12 mouse cellular contexts compared by ENCODE assay signal in the genomic region with DNA sequence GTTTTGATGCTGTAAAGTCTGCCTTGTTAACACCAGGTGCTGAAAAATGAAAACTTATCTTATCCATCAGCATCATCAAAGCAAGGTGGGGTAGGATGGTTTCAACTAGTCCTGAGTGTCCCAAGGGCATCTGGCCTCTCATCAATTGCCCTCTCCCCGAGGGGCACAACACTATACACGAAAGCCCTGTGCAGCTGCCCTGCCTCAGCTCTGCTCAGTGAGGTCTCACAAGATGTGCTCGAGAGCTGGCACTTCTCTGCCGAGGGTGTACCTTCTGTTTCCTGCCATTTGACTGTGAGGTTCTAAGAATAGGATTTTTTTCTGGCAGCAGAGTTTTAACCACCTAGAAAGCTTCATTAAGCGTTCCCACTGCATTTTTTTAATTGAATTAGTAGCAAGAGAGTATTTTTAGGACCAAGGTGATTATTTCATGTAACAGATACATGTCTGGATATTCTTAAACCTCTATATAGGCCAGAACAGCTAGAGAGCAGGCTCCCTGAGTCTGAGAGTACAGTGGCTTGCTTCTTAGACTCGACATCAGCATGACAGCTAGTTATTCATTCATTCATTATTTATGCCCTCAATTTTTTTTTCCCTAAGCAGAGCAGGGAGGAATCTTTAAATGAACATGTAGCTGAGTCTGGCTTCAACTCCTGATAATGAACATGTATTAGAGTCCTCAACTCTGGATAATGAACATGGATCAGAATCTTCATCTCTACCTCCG.
DNase-seq lines count a peak whose midpoint lies in the region; ATAC-seq and TF ChIP-seq lines count a peak whose summit lies in the region.
"Had no signal": no experiment of that assay in that cellular context is flagged by ENCODE, and none has a peak within 500 bp of the region (broad histone marks: within the 10 kb centered on the region; RNA-seq: fewer than 3 reads in every experiment).

No protein-coding gene starts in this region.

- TF ChIP-seq CTCF in brain, embryonic 14.5 days (IDR thresholded peaks at IDR 0.05; ENCODE audit: borderline replicate concordance, extremely low read depth, insufficient read depth, insufficient read length), result no peak
- no peak for TF ChIP-seq CTCF in midbrain, postnatal 0 days (IDR thresholded peaks at IDR 0.05)

- no peak overlapping the region for H3K4me3 ChIP-seq in forebrain, embryonic 14.5 days (ENCODE audit: low read depth, low read length)
- H3K4me3 ChIP-seq in forebrain, embryonic 13.5 days, result no peak overlapping the region
- H3K4me3 ChIP-seq in hindbrain, embryonic 14.5 days (replicated peaks; ENCODE audit: low read length), result no peak overlapping the region
- H3K4me3 ChIP-seq in hindbrain, embryonic 11.5 days (ENCODE audit: low read depth, low read length), result no peak overlapping the region
- H3K4me3 ChIP-seq in midbrain, postnatal 0 days (ENCODE audit: low read depth, low read length), result no peak overlapping the region
- no peak overlapping the region for H3K4me3 ChIP-seq in limb, embryonic 10.5 days
- H3K4me3 ChIP-seq: embryonic facial prominence, embryonic 13.5 days had no signal

- DNase-seq in forebrain, embryonic 14.5 days (ENCODE audit: low spot score), result peak; percentile 39
- DNase-seq in hindbrain, embryonic 14.5 days (ENCODE audit: low spot score), result no peak
- DNase-seq in hindbrain, embryonic 11.5 days (ENCODE audit: low spot score), result no peak
- peak; percentile 53 for DNase-seq in brain, embryonic 14.5 days (ENCODE audit: low read depth)
- peak; percentile 12 for DNase-seq in midbrain, postnatal 0 days (ENCODE audit: low spot score)
- DNase-seq in urinary bladder, postnatal 25 days (ENCODE audit: low spot score), result no peak
- no peak for DNase-seq in limb, embryonic 10.5 days (ENCODE audit: low spot score)
- DNase-seq: kidney, adult 18-20 months; liver, postnatal 0 days had no signal

- WGBS in forebrain, embryonic 14.5 days, result 46% methylated on average over 7 of the region's 7 CpGs
- 62% methylated on average over 7 of the region's 7 CpGs for WGBS in forebrain, embryonic 13.5 days
- WGBS in hindbrain, embryonic 14.5 days, result 44% methylated on average over 7 of the region's 7 CpGs
- 68% methylated on average over 7 of the region's 7 CpGs for WGBS in hindbrain, embryonic 11.5 days
- WGBS in midbrain, postnatal 0 days, result 41% methylated on average over 7 of the region's 7 CpGs
- WGBS in limb, embryonic 10.5 days, result 61% methylated on average over 7 of the region's 7 CpGs

- H3K27me3 ChIP-seq in forebrain, embryonic 14.5 days (replicated peaks; ENCODE audit: control insufficient read depth, insufficient read depth, low read length), result no peaks in the 10 kb centered on the region
- no peaks in the 10 kb centered on the region for H3K27me3 ChIP-seq in forebrain, embryonic 13.5 days
- no peaks in the 10 kb centered on the region for H3K27me3 ChIP-seq in hindbrain, embryonic 14.5 days (ENCODE audit: control insufficient read depth, insufficient read depth, low read length)
- no peaks in the 10 kb centered on the region for H3K27me3 ChIP-seq in hindbrain, embryonic 11.5 days (ENCODE audit: control insufficient read depth, insufficient read depth, low read length)
- no peaks in the 10 kb centered on the region for H3K27me3 ChIP-seq in midbrain, postnatal 0 days (ENCODE audit: insufficient read depth, low read length)
- H3K27me3 ChIP-seq in limb, embryonic 10.5 days (ENCODE audit: low read depth, poor library complexity, severe bottlenecking), result no peaks in the 10 kb centered on the region
- H3K27me3 ChIP-seq: embryonic facial prominence, embryonic 13.5 days had no signal

- TF ChIP-seq POLR2A in brain, embryonic 14.5 days (IDR thresholded peaks at IDR 0.05; ENCODE audit: borderline replicate concordance, extremely low read depth, insufficient read depth, insufficient read length, poor library complexity, severe bottlenecking), result no peak

- no peaks in the 10 kb centered on the region for H3K36me3 ChIP-seq in forebrain, embryonic 14.5 days (ENCODE audit: control insufficient read depth, insufficient read depth, low read length)
- H3K36me3 ChIP-seq in forebrain, embryonic 13.5 days (ENCODE audit: poor library complexity, severe bottlenecking), result no peaks in the 10 kb centered on the region
- no peaks in the 10 kb centered on the region for H3K36me3 ChIP-seq in hindbrain, embryonic 14.5 days (replicated peaks; ENCODE audit: control insufficient read depth, insufficient read depth)
- no peaks in the 10 kb centered on the region for H3K36me3 ChIP-seq in hindbrain, embryonic 11.5 days (ENCODE audit: control insufficient read depth, insufficient read depth, low read length)
- H3K36me3 ChIP-seq in midbrain, postnatal 0 days (ENCODE audit: insufficient read depth, low read length), result no peaks in the 10 kb centered on the region
- no peaks in the 10 kb centered on the region for H3K36me3 ChIP-seq in limb, embryonic 10.5 days
- H3K36me3 ChIP-seq: embryonic facial prominence, embryonic 13.5 days had no signal

- no peak overlapping the region for H3K9ac ChIP-seq in forebrain, embryonic 14.5 days (ENCODE audit: low read length)
- no peak overlapping the region for H3K9ac ChIP-seq in forebrain, embryonic 13.5 days
- H3K9ac ChIP-seq in hindbrain, embryonic 14.5 days, result 0 out of 2 replicates have a peak overlapping the region, but pooled peaks have one; percentile 20
- no peak overlapping the region for H3K9ac ChIP-seq in hindbrain, embryonic 11.5 days (ENCODE audit: low read depth, low read length)
- H3K9ac ChIP-seq in midbrain, postnatal 0 days (replicated peaks; ENCODE audit: low read length, poor library complexity, severe bottlenecking), result no peak overlapping the region
- H3K9ac ChIP-seq: embryonic facial prominence, embryonic 13.5 days; liver, postnatal 0 days had no signal

- ATAC-seq in forebrain, embryonic 14.5 days, result 0 out of 2 replicates have a peak, but pooled peaks have one; percentile 61
- ATAC-seq in forebrain, embryonic 13.5 days, result no peak
- no peak for ATAC-seq in hindbrain, embryonic 14.5 days (ENCODE audit: low FRiP score)
- ATAC-seq in hindbrain, embryonic 11.5 days (ENCODE audit: low FRiP score), result no peak
- peak; percentile 68 for ATAC-seq in midbrain, postnatal 0 days (ENCODE audit: low FRiP score)
- ATAC-seq: liver, postnatal 0 days had no signal

- no peak overlapping the region for H3K27ac ChIP-seq in forebrain, embryonic 14.5 days (ENCODE audit: low read depth, low read length)
- H3K27ac ChIP-seq in forebrain, embryonic 13.5 days, result no peak overlapping the region
- H3K27ac ChIP-seq in hindbrain, embryonic 14.5 days, result peak overlapping the region; percentile 57; the same call in 1 of the 2 replicates
- no peak overlapping the region for H3K27ac ChIP-seq in hindbrain, embryonic 11.5 days (ENCODE audit: low read depth, low read length)
- peak overlapping the region; percentile 40 for H3K27ac ChIP-seq in midbrain, postnatal 0 days (ENCODE audit: low read depth, low read length)
- no peak overlapping the region; the same call in 1 of the 2 replicates for H3K27ac ChIP-seq in limb, embryonic 10.5 days
- H3K27ac ChIP-seq: embryonic facial prominence, embryonic 13.5 days; stomach, postnatal 0 days had no signal

- H3K4me2 ChIP-seq in forebrain, embryonic 14.5 days (ENCODE audit: low read length), result no peak overlapping the region
- no peak overlapping the region for H3K4me2 ChIP-seq in forebrain, embryonic 13.5 days
- H3K4me2 ChIP-seq in hindbrain, embryonic 14.5 days (replicated peaks), result no peak overlapping the region
- H3K4me2 ChIP-seq in hindbrain, embryonic 11.5 days (replicated peaks; ENCODE audit: low read depth, low read length), result no peak overlapping the region
- no peak overlapping the region for H3K4me2 ChIP-seq in midbrain, postnatal 0 days (ENCODE audit: low read depth, low read length, poor library complexity, severe bottlenecking)
- H3K4me2 ChIP-seq: embryonic facial prominence, embryonic 13.5 days had no signal

- no peaks in the 10 kb centered on the region for H3K4me1 ChIP-seq in forebrain, embryonic 14.5 days (ENCODE audit: control insufficient read depth, insufficient read depth, low read length)
- peaks cover 14% of the 10 kb centered on the region for H3K4me1 ChIP-seq in forebrain, embryonic 13.5 days
- H3K4me1 ChIP-seq in hindbrain, embryonic 14.5 days (replicated peaks; ENCODE audit: control insufficient read depth, insufficient read depth, low read length), result peaks cover 5% of the 10 kb centered on the region; the same call in 1 of the 2 replicates
- no peaks in the 10 kb centered on the region for H3K4me1 ChIP-seq in hindbrain, embryonic 11.5 days (replicated peaks; ENCODE audit: control insufficient read depth, insufficient read depth, low read length)
- 0 out of 2 replicates have a peak, but pooled peaks cover 3% of the 10 kb centered on the region for H3K4me1 ChIP-seq in midbrain, postnatal 0 days (ENCODE audit: insufficient read depth, low read length)
- peaks cover 42% of the 10 kb centered on the region for H3K4me1 ChIP-seq in limb, embryonic 10.5 days

- no peaks in the 10 kb centered on the region for H3K9me3 ChIP-seq in forebrain, embryonic 14.5 days (replicated peaks; ENCODE audit: control insufficient read depth, low read length)
- H3K9me3 ChIP-seq in forebrain, embryonic 13.5 days (replicated peaks), result no peaks in the 10 kb centered on the region
- no peaks in the 10 kb centered on the region for H3K9me3 ChIP-seq in hindbrain, embryonic 14.5 days (ENCODE audit: control insufficient read depth, low read length)
- no peaks in the 10 kb centered on the region for H3K9me3 ChIP-seq in hindbrain, embryonic 11.5 days (ENCODE audit: control insufficient read depth, low read length)
- H3K9me3 ChIP-seq in midbrain, postnatal 0 days (ENCODE audit: low read length), result no peaks in the 10 kb centered on the region
- no peaks in the 10 kb centered on the region for H3K9me3 ChIP-seq in limb, embryonic 10.5 days (replicated peaks)
- H3K9me3 ChIP-seq: embryonic facial prominence, embryonic 13.5 days had no signal

Comparison
In these comparisons a context has a peak if more than half of its experiments do, and no peak if none do; other contexts are left out.
1. ATAC-seq: peak in forebrain, embryonic 14.5 days (single experiment) and midbrain, postnatal 0 days (single experiment); none in forebrain, embryonic 13.5 days (single experiment), hindbrain, embryonic 14.5 days (single experiment) and hindbrain, embryonic 11.5 days (single experiment).
2. H3K27ac ChIP-seq: peak in hindbrain, embryonic 14.5 days (single experiment) and midbrain, postnatal 0 days (single experiment); none in forebrain, embryonic 14.5 days (single experiment), forebrain, embryonic 13.5 days (single experiment), hindbrain, embryonic 11.5 days (single experiment) and limb, embryonic 10.5 days (single experiment).
3. DNase-seq: peak in forebrain, embryonic 14.5 days (single experiment), brain, embryonic 14.5 days (single experiment) and midbrain, postnatal 0 days (single experiment); none in hindbrain, embryonic 14.5 days (single experiment), hindbrain, embryonic 11.5 days (single experiment), urinary bladder, postnatal 25 days (single experiment) and limb, embryonic 10.5 days (single experiment).